Mouse (Mus musculus): ENCODE data around the gene Cd59b. TPM values are rescaled to one million over a fixed set of nuclear protein-coding genes. Genes with fewer than 3 reads are reported as not detected.
A peak's percentile ranks its signal among the peaks of the same experiment; 100 is the strongest.

Cd59b gene
- polyA plus RNA-seq, 1 experiment from 2014 or later, result 3.8 TPM

DNA sequence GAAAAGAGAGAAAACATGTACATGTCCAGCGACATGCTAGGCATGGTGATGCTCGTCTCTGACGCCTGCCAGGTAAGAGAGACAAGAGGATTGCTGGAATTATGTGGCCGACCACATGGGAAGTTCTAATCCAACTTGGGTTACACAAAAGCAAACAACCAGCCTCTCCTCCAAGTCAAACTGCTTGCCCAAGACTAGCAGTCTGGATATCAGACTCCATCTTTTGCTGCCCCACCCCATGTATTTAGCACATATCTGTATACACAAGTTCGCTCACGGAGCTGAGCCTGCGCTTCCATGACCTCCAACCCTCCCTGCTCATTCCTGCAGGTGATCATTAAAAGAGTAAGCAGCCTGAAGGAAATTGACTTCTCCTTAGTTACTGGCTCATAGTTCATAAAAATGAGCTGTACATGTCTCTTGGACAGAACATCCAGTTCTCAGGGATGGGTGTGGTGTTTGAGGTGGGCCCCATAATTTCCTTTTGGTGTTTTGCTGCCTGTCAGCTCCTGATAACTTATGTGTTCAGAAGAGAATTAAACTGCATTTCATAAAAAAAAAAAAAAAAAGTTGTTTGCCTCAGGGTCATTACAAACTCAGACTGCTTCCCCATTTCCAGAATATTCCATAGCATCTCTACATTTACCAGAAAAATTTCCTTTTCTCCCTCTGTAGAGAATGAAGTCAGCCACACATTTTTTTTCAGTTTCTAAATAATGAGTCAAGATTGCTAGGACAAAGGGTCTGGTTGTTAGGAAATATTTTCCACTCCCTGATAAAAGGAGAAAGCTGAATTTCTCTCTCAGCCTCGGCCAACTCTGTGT, 52.2 kb downstream of the Cd59b start:
- Histone ChIP-seq H3K27me3 (replicated peaks) (peaks cover 6% of the 10 kb centered on the region; the same call in 1 of the 2 replicates), H3K4me1 (peaks cover 11% of the 10 kb centered on the region), H3K9me3 (replicated peaks) (no peaks in the 10 kb centered on the region), H3K27ac (replicated peaks) (peak overlapping the region; percentile 60), H3K4me3 (replicated peaks) (peak overlapping the region; percentile 76), H3K9ac (replicated peaks) (peak overlapping the region; percentile 60), H3K36me3 (no peaks in the 10 kb centered on the region), H3K4me2 (peak overlapping the region; percentile 90)
- WGBS, result 83% methylated on average over 8 of the region's 8 CpGs
- ATAC-seq (ENCODE audit: low FRiP score), result no peak

DNA sequence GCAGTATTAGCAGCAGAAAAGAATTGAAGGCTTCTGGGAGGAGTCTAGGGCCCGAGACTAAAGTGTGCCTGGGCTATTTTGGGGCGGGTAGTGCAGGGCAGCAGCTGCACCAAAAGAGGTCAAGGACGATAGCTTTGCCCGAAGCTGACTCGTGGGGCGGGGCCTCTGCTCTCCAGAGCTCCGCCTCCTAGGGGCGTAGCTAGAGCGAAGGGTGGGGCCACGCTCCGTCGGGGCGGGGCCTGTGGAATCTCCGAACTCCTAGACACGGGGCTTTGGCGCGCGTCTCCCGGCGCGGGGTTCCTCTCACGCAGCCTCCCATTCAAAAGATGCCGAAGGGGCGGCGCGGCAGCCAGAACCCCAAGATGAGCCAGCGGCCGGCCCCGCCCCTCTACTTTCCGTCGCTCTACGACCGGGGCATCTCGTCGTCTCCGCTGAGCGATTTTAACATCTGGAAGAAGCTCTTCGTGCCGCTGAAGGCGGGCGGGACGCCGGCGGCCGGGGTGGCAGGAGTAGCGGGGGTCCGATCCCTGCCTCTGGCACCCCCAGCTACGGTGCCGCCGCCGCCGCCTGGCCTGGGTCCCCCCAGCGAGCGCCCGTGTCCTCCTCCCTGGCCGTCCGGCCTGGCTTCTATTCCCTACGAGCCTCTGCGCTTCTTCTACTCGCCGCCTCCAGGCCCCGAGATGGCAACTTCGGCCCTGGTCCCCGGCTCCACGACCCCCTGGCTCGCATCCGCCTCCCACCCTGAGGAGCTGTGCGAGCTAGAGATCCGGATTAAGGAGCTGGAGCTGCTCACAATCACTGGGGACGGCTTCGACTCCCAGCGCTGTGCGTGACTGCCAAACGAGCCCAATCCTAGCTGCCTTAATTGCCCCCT, 53.1 kb downstream of the Cd59b start, which contains the start of gene A930018P22Rik:
A930018P22Rik (plus strand) TSS at position 265 of the 874 bp plus-strand sequence.
- Histone ChIP-seq H3K27me3 (replicated peaks) (peaks cover 6% of the 10 kb centered on the region; the same call in 1 of the 2 replicates), H3K9me3 (replicated peaks) (no peaks in the 10 kb centered on the region), H3K4me1 (peaks cover 11% of the 10 kb centered on the region), H3K9ac (replicated peaks) (peak within 1 kb of the TSS; percentile 60), H3K4me2 (peak within 1 kb of the TSS; percentile 90), H3K27ac (replicated peaks) (peak within 1 kb of the TSS; percentile 60), H3K4me3 (replicated peaks) (peak within 1 kb of the TSS; percentile 76), H3K36me3 (no peaks in the 10 kb centered on the region)
- peak; percentile 96 for ATAC-seq (ENCODE audit: low FRiP score)
- WGBS, result under 1% methylated on average over 68 of the region's 74 CpGs

DNA sequence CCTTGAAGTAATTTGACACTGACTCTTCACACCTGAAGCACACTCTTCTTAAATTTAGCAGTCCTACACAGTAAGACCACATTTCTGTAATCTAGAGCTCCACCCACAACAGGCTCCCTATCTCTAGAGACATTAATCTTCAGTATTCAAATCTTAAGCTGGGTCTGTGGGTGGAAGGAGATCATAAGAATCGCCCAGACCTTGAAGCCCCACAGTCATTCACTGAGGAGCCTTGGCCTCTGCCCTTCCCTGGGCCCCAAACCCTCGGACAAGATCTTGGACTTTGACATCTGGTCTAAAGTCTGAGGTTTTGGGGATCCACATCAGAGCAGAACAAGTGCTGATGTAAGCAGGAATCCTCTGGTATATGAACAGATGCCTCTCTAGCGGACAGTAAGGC, 53.9 kb downstream of the Cd59b start:
- peak overlapping the region; percentile 60; the same call in 1 of the 2 replicates for H3K9ac ChIP-seq (replicated peaks)
- peak overlapping the region; percentile 90 for H3K4me2 ChIP-seq
- H3K4me1 ChIP-seq, result peaks cover 11% of the 10 kb centered on the region
- 39% methylated on average over 3 of the region's 3 CpGs for whole genome bisulfite sequencing
- peak overlapping the region; percentile 76; the same call in 1 of the 2 replicates for H3K4me3 ChIP-seq (replicated peaks)
- H3K9me3 ChIP-seq (replicated peaks), result no peaks in the 10 kb centered on the region
- no peak overlapping the region for H3K27ac ChIP-seq (replicated peaks)
- no peak for ATAC-seq (ENCODE audit: low FRiP score)
- H3K36me3 ChIP-seq, result no peaks in the 10 kb centered on the region
- peaks cover 6% of the 10 kb centered on the region; the same call in 1 of the 2 replicates for H3K27me3 ChIP-seq (replicated peaks)

DNA sequence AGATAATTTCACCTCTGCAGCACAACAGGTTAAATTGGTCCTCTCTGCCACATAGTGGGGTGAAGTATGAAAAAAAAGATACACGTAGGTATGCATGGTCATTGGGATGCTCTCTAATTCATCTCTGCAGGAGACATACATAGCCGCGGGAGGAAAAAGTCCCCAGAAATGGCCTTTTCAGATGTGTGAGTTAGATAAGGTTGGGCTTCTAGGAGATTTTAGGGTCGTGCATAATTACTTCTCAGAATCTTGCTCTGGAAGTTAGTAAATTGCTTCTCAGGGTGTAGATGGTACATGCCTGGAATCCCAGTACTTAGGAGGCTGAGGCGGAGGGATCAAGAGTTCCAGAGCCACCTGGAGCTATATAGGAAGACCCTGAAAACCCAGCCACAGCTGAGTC, 54.4 kb downstream of the Cd59b start:
- H3K27me3 ChIP-seq (replicated peaks), result peaks cover 6% of the 10 kb centered on the region; the same call in 1 of the 2 replicates
- no peak for ATAC-seq (ENCODE audit: low FRiP score)
- WGBS, result 85% methylated on average over 5 of the region's 5 CpGs

DNA sequence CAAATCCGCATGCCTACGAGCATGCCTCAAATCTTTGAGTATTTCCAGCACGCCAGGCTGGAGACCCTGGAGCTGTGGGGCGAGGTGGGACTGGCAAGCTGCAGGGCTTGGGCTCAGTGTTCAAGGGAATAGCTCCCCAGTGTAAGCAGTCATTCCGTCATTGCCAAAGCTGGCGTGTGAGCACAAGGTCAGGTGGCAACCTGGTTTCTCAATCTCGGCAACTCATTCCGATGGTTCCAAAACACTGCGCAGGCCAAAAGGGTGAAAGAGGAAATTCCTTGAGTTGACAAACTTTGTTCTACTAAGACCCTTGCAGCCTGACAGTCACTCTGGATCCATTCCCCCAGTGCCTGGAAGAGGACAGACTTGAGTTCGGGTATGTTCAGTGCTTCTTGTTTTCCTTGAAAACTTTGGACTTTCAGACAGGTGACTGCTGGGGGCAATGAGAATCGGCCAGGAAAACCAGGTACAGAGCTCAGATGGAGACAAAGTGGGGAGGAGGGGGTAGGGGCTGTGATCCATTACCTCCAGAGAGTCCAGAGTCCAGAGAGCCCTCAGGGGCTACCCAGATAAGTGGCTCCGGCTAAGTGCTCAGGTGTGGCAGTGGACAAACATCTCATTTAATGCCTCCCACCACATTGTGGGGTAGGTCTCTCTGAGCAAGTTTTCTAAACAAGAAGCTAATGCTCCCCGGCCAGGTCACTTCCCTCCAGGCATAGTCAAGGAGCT, 59.3 kb downstream of the Cd59b start:
- ATAC-seq (ENCODE audit: low FRiP score), result no peak
- Histone ChIP-seq H3K4me1 (no peaks in the 10 kb centered on the region), H3K36me3 (no peaks in the 10 kb centered on the region), H3K27me3 (replicated peaks) (peaks cover 4% of the 10 kb centered on the region; the same call in 1 of the 2 replicates), H3K4me3 (replicated peaks) (no peak overlapping the region), H3K9ac (replicated peaks) (no peak overlapping the region), H3K27ac (replicated peaks) (no peak overlapping the region), H3K9me3 (replicated peaks) (no peaks in the 10 kb centered on the region), H3K4me2 (no peak overlapping the region)
- 88% methylated on average over 13 of the region's 13 CpGs for WGBS

More for the DNA sequence above, 54.4 kb downstream of the Cd59b start:
- Histone ChIP-seq H3K4me2 (no peak overlapping the region), H3K4me3 (replicated peaks) (no peak overlapping the region), H3K27ac (replicated peaks) (no peak overlapping the region), H3K9ac (replicated peaks) (no peak overlapping the region), H3K9me3 (replicated peaks) (no peaks in the 10 kb centered on the region), H3K36me3 (no peaks in the 10 kb centered on the region), H3K4me1 (peaks cover 11% of the 10 kb centered on the region)

DNA sequence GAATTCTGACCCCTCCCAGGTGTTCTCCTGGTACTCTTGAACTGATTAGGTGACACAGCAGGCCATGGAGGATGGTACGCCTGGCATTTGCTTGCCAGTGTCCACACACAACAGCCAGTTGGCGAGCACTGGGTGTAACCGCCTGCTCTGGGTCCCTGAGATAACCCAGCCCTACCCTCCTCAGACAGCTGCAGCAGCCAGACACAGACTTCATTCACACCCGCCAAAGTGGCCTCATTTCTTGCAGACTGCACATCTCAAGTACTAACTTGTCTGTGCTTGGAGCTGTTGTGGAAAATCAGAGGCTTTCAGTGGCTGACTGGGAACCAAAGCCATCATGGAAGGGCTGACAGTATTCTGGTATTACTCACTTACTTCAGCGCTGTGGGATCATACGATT, 60.5 kb downstream of the Cd59b start:
- H3K4me1 ChIP-seq, result no peaks in the 10 kb centered on the region
- H3K9ac ChIP-seq (replicated peaks), result no peak overlapping the region
- peaks cover 4% of the 10 kb centered on the region; the same call in 1 of the 2 replicates for H3K27me3 ChIP-seq (replicated peaks)
- 82% methylated on average over 6 of the region's 6 CpGs for WGBS
- H3K27ac ChIP-seq (replicated peaks), result no peak overlapping the region
- no peaks in the 10 kb centered on the region for H3K36me3 ChIP-seq
- no peak overlapping the region for H3K4me2 ChIP-seq
- no peaks in the 10 kb centered on the region for H3K9me3 ChIP-seq (replicated peaks)
- ATAC-seq (ENCODE audit: low FRiP score), result no peak
- H3K4me3 ChIP-seq (replicated peaks), result no peak overlapping the region

DNA sequence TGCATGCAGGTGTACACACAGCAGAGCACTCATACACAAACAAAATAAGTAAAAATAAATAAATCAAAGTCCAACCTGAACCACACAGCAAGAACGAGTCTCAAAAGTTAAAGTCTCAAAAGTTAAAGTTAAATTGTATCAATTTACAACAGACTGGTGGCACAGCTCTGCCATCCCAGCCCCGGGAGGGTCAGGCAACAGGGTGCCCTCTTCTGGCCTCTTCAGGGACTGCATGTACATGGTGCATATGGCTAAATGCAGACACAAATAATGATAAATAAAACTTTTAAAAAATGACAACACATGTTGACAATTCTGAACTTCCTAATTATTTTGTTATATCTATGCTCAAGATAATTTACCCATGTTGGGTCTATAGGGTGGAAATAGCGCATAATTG, 61.3 kb downstream of the Cd59b start:
- 67% methylated on average over 3 of the region's 3 CpGs for WGBS
- H3K27me3 ChIP-seq (replicated peaks), result peaks cover 4% of the 10 kb centered on the region; the same call in 1 of the 2 replicates
- ATAC-seq (ENCODE audit: low FRiP score), result no peak
- no peak overlapping the region for H3K4me2 ChIP-seq
- H3K36me3 ChIP-seq, result no peaks in the 10 kb centered on the region
- no peak overlapping the region for H3K27ac ChIP-seq (replicated peaks)
- no peak overlapping the region for H3K4me3 ChIP-seq (replicated peaks)
- no peaks in the 10 kb centered on the region for H3K9me3 ChIP-seq (replicated peaks)
- no peaks in the 10 kb centered on the region for H3K4me1 ChIP-seq
- no peak overlapping the region for H3K9ac ChIP-seq (replicated peaks)

DNA sequence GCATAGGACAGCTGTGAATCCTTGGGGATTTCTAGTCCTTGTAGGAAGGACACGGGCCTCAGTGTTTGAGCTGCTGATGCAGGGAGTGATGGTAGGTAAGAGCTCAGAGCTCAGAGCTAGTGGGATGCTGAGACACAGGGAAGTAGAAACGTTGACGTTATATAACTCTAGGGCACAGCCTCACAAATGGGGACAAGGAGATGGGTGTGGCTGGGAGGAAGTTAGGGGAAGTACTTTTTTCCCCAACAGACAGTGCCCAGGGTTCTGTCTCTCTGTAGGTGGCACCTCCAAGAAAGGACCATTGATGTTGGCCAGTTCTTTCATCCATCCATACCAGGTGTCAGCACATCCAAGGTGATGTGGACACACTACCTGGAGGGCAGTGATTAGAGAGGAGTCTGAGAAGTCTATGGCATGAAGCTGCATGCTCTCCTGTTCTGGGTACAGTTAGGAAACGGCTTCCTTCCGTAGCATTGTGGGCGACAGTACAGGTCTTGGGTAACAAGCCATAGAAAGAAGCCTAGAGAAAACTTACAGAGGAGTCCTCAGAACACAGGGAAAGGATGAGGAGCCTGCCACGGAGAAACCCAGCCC, 62.7 kb downstream of the Cd59b start:
- Histone ChIP-seq H3K9me3 (replicated peaks) (no peaks in the 10 kb centered on the region), H3K27ac (replicated peaks) (no peak overlapping the region), H3K4me3 (replicated peaks) (no peak overlapping the region), H3K9ac (replicated peaks) (no peak overlapping the region), H3K4me2 (no peak overlapping the region), H3K27me3 (replicated peaks) (no peaks in the 10 kb centered on the region), H3K4me1 (no peaks in the 10 kb centered on the region), H3K36me3 (no peaks in the 10 kb centered on the region)
- no peak for ATAC-seq (ENCODE audit: low FRiP score)
- 79% methylated on average over 7 of the region's 7 CpGs for WGBS

DNA sequence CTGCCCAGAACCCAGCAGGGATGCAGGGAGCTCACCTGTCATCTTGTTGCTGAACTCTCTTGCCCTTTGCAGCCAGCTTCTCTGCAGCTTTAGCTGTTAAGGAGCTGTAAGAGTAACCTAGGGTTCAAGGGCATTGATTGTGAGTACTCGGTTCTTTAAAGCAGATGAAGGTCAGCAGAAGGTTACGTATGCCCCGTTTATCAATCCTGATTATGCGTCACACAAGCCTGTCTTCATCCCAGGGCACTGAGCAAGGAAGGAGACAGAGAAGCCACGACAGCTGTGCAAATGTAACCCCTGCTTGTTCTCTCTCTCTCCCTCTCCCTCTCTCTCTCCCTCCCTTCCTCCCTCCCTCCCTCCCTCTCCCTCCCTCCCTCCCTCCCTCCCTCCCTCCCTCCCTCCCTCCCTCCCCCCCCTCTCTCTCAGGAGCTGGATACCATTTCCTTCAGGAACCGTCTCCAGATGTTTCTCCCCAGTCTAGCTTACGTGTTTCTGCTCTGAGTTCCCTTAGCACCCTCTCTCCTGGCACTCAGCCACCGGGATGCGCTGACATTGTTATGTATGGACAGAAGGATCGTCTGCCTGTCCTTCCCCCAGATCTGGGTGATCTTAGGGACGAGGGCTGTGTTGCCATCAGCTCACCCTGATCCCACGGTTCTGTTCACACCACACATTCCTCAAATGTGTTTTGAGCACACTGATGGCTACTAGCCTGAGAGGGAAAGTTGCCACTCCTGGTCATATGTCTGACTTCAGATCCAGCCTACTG, 63.6 kb downstream of the Cd59b start:
- Histone ChIP-seq H3K36me3 (no peaks in the 10 kb centered on the region), H3K27me3 (replicated peaks) (no peaks in the 10 kb centered on the region), H3K9me3 (replicated peaks) (no peaks in the 10 kb centered on the region), H3K4me1 (no peaks in the 10 kb centered on the region), H3K27ac (replicated peaks) (no peak overlapping the region), H3K4me3 (replicated peaks) (no peak overlapping the region), H3K4me2 (no peak overlapping the region), H3K9ac (replicated peaks) (no peak overlapping the region)
- 42% methylated on average over 12 of the region's 12 CpGs for WGBS
- no peak for ATAC-seq (ENCODE audit: low FRiP score)

DNA sequence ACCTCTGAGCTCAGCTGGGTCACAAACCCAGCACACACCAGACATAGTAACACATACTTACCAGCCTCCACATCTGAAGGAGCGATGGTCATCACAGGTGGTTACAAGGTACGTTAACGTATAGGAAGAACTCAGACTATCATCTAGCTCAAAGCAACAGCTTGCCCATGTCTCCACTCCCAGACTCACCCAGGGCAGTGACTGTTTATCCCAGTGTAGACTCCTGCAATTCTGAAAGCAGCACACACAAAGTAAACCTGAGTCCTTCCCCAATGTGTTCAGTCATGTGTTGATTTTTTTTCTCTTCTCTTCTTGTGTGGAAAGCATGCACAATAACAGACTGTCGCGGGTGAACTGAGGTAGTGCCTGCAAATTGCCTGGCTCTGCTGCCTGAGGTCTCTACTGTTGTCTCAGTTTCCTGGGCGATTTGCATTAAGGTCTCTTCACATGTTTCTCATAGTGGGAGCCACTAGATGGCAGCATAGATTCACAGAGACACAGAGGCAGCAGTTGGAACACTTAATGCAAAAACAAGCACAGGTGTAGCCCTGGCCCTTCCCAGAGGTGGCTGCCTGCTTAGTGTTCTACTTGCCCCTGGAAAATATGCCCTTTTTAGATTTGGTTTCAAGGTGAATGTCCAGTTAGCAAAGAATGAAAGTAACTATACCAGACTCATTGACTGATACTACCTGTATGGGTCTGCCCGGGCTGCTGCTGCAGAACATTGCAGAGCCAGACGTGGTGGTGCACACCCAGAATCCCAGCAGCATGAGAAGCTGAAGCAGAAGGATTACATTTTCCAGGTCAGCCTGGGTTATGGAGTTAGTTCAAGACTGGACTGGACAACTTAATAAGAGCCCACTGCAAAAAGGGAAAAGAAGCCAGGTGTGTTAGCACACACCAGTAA, 64.8 kb downstream of the Cd59b start:
- no peaks in the 10 kb centered on the region for H3K9me3 ChIP-seq (replicated peaks)
- 46% methylated on average over 8 of the region's 8 CpGs for WGBS
- H3K4me1 ChIP-seq, result no peaks in the 10 kb centered on the region
- H3K9ac ChIP-seq (replicated peaks), result no peak overlapping the region
- ATAC-seq (ENCODE audit: low FRiP score), result peak; percentile 85
- no peaks in the 10 kb centered on the region for H3K36me3 ChIP-seq
- H3K4me3 ChIP-seq (replicated peaks), result no peak overlapping the region
- no peak overlapping the region for H3K4me2 ChIP-seq
- H3K27ac ChIP-seq (replicated peaks), result no peak overlapping the region
- no peaks in the 10 kb centered on the region for H3K27me3 ChIP-seq (replicated peaks)

Measured in neural tube, embryonic 15.5 days (tissue).